Mouse (Mus musculus): Measurements from ENCODE around the gene Rnf180.
A peak's percentile ranks its signal among the peaks of the same experiment; 100 is the strongest.

Rnf180 gene

GRCm38 (mm10) chr13:105250264-105250663 is 44.4 kb downstream of the Rnf180 start:
- no peak for DNase-seq (ENCODE audit: low spot score in 2 of 2)

DNA sequence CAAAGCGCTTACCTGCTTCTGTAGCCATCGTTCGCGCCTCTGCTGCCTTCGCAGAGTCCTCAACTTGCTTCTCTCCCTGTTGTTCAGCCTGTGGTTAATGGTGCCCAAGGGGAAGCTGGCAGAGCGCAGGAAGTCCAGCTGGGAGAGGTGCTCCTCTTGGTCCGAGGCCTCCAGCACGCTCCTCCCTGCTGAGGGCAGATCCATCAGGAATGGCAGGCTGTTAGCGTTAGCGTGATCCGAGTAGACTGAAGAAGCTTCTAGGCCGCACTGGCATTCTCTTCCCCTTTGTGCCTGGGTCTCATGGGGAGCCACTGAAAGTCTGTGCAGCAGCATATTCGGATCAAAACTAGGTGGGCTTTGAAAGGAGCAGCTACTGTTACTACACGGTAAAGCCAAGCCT is 45.0 kb downstream of the Rnf180 start:
- DNase-seq (ENCODE audit: low spot score in 2 of 2) = no peak

DNA sequence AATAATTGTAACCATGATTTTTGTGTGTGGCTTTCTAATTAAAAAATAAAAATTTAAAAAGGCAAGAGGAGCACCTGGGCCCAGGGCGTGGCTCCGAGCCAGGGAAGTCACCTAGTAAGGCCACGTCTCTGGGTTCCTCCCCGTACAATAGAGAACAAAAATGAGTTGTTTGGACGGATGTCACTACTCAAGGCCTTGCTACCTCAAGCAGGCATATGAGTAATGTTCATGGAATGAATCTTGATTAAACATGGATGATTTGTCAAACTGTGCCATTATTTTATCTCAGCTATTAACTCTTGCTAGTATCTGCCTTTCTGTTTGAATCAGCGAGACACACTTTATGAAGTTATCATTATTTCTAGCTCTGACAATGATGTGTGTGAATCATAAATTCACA is 46.9 kb downstream of the Rnf180 start:
- no peak for DNase-seq (ENCODE audit: low spot score in 2 of 2)

DNA sequence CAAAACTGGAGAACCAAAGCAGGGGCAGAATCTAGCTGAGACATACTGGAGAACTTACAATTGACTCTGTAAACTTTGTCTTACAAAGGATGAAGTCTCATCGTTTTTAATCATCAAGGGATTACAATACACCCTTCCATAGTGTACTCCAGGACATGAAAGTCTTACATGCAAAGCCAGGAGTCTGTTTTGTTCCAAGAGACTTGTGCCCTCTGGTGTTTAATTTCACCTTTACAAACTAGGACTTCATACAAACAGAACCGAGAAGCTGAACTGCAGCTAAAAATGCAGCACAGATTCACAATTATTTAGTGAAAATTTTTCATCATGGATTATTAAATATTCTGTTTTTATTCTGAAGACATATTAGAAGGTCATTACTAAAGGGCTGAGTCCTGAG is 53.8 kb downstream of the Rnf180 start:
- no peak for DNase-seq (ENCODE audit: low spot score in 2 of 2)

DNA sequence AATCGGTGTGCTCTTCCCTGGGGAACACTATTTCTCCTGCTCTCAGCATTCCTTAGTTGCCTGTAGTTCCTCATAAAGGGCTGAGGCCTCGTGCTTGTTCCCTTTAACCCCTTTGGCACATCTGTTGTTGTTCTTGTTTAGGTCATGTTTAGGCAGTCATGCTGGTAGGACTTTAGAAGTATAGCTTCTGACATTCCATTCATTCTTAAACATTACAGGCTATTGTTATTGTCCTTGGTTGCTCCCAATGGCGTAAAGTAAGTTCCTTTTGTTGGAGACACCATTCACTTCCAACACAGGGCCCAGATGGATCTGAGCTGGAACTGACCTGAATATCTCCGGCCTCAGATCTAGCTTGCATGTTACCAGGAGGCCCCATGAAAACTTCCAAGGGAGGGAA is 67.5 kb downstream of the Rnf180 start:
- no peak for DNase-seq (ENCODE audit: low spot score in 2 of 2)

DNA sequence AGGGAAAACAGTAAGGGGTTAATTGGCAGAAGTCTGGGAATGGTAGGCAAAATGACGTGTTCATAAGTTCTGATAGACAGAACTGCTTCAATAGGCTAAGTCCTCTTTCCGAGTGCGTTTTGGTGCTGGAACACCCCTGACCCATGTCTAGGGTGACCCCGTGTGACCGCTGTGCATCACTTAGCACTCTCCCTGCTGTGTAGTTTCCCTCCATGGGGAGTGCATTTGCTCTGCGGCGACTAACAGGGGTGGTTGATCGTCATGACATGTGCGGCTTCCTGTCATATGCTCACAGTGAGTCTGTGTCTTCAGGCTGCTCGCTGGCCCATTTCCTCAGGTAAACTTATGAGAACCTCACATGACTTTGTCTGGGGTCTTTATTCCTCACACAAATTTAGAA is 70.6 kb downstream of the Rnf180 start:
- DNase-seq (ENCODE audit: low spot score in 2 of 2) = no peak

DNA sequence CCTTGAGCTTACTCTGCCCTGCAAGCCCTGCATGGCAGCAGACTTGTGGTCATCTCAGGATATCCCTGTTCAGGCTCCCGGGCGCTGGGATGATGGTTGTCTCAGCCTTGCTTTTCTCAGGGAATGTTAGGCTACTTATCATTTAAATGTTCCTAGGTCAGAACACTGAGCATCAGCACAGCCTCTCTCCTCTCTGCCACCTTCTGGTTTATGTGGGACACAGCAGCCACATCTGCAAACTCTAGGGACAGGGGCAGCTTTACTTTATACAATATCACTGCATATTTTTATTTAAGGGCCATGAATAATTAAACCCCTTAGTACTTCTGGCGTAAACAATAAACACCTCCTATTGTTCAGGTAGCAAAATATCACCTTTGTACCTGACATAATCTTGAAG is 71.5 kb downstream of the Rnf180 start:
- DNase-seq (ENCODE audit: low spot score in 2 of 2) = peak in 1 of 2 experiments; percentile 40

- DNase-seq (ENCODE audit: low spot score in 2 of 2) = no peak
Measured at GRCm38 (mm10) chr13:105222016-105222725, 72.4 kb downstream of the Rnf180 start.

DNA sequence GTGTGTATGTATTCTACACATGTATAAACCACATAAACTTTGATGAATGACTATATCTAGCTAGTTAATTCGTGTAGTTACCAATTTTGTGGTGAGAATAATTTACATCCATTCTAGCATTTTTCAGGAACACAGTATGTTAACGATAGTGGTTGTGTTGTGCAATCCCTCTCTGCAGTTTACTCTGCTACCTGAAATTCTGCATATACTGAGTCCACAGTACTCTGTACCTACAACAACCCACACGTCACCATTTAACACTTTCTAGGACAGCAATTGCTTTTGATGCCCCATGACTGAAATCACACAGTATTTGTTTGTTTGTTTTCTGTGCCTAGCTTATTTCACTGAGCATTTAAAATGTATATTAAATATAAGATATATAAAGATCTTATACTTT is 83.9 kb downstream of the Rnf180 start:
- DNase-seq (ENCODE audit: low spot score in 2 of 2) = no peak

DNA sequence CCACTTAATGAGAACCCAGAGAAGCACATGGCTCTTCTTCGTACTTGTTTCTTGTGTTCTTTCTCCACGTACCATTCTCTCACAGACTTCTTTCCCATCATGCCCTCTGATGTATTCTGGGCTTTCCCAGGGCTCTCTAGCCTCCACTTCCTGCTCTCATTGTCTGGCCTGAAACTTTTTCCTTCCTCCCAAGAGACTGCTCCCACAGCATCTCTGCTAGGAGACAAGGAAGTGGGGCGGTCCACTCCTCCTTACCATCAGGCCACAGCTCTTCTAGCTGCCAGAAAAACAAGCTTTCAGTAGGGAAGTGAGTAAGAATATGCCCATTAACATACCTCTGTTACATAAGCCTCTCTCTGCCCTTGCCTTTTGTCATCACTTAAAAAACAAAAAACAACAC is 90.8 kb downstream of the Rnf180 start:
- DNase-seq (ENCODE audit: low spot score in 2 of 2) = no peak

GRCm38 (mm10) chr13:105198658-105199057 is 96.0 kb downstream of the Rnf180 start:
- no peak for DNase-seq (ENCODE audit: low spot score in 2 of 2)

DNA sequence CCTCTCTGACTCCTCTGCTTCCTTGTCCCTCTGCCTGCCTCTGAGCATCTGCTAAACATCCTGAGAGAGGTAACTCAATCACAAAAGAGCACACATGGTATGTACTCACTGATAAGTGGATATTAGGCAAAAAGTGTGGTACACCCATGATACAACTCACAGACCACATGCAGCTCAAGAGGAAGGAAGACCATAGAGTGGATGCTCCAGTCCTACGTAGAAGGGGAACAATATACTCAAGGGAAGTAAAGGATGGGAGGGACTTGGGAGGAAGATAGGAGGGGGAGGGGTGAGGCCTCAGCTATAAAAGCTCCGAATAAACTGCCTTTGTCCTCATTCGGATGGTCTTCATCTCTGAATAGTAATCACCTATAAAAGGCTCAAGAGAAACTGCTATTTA is 96.6 kb downstream of the Rnf180 start:
- DNase-seq (ENCODE audit: low spot score in 2 of 2) = no peak

GRCm38 (mm10) chr13:105193583-105193982 is 101.0 kb downstream of the Rnf180 start:
- peak; percentile 7 to 19 for DNase-seq (ENCODE audit: low spot score in 2 of 2)

GRCm38 (mm10) chr13:105188730-105189129 is 105.9 kb downstream of the Rnf180 start:
- peak in 1 of 2 experiments; percentile 30 for DNase-seq (ENCODE audit: low spot score in 2 of 2)

GRCm38 (mm10) chr13:105180781-105181180 is 113.8 kb downstream of the Rnf180 start:
- no peak for DNase-seq (ENCODE audit: low spot score in 2 of 2)

GRCm38 (mm10) chr13:105165441-105165840 is 129.2 kb downstream of the Rnf180 start:
- DNase-seq (ENCODE audit: low spot score in 2 of 2) = no peak

DNA sequence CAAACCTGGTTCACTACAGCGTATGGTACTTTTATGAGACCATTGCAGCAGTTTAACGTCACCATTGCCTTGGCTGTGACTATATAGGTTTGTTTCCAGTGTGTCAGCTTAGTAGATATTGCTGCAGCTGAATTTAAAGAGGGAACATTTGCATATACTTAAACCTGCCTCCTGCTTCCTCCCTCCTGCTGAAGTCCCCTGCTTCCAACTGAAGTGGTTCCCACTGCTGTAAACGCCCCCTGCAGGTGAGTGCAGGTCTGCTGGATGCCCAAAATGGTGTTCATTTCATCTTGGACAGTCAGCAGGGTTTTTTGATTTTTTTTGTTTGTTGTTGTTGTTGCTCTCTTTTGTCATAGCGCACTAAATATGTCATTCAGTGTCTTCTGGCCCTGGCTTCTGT is 140.7 kb downstream of the Rnf180 start:
- DNase-seq (ENCODE audit: low spot score in 2 of 2) = peak in 1 of 2 experiments; percentile 27

DNA sequence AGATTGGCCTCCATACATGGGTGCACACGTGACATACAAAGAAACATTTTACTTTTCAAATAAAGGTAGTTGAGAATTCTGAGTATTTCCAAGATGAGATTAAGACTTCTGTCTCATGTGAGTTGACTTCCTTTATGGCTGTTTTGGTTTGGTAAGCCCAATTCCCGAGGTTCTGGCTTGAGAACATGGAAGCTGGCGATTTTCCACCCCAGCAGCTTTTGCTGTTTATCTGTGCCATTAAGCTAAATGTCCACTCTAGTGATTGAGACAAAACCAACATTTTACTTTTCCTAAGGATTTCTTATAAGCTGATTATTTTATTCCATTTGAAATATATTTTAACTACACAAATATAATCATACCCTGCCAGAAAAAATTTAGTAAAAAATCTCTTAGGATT is 144.6 kb downstream of the Rnf180 start:
- DNase-seq (ENCODE audit: low spot score in 2 of 2) = no peak

GRCm38 (mm10) chr13:105147795-105148418 is 146.7 kb downstream of the Rnf180 start:
- DNase-seq (ENCODE audit: low spot score in 2 of 2) = no peak

DNA sequence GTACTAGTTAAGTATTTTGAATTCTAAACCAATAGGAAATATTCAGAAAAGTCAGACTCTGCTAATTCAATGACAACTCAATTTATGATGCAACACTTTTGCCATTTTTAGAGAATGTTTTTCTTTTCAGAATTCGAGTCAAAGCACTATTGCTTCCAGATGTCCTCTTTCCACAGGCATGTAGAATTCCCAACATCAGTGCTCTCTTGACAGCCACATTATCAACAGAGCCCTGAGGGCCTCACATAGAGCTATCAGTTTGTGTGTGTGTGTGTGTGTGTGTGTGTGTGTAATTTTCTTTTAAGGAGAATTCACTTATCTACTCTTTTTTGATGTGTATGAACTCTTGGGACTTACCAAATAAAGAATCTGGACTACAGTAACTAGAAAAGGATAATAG is 147.8 kb downstream of the Rnf180 start:
- no peak for DNase-seq (ENCODE audit: low spot score in 2 of 2)

DNA sequence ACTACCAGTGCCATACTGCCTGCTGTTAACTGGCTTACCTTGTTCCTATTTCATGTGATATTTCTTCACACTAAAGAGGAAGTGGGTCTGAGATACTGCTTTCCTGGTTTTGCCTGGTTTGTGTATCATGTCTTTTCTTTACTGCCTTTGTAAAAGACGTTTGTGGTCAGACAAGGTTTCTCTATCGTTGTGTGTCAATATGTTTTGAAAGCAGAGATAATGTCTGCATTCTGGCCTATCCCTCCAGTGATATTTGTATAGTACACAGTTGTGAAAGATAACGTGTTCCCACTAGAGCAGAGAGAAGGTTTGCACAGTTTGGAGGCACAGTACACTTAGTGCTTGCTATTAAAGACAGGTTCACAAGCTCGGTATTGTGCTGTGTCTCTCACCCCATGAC is 154.7 kb downstream of the Rnf180 start:
- no peak for DNase-seq (ENCODE audit: low spot score in 2 of 2)

GRCm38 (mm10) chr13:105134397-105134796 is 160.2 kb downstream of the Rnf180 start:
- DNase-seq (ENCODE audit: low spot score in 2 of 2) = no peak

DNA sequence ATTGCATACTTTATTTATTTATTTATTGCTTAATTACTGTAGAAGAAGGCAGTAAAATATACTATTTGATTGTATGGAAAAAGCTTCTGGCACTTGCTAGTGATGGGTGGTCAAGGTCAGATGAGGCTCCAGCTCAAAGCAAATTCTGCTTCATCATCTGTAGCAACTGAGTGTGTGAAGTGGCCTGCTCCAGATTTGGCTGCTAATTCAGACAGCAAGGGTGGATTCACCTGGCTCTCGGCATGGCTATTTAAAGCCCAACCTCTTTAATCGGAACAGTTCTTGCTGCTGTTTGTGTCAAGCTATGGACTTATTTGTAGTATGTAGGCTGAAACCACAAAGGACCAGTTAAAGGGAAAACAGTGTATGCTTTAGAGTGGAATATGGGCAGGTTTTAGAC is 161.8 kb downstream of the Rnf180 start:
- DNase-seq (ENCODE audit: low spot score in 2 of 2) = no peak

- DNase-seq (ENCODE audit: low spot score in 2 of 2) = no peak
Measured at GRCm38 (mm10) chr13:105132370-105132769, 162.2 kb downstream of the Rnf180 start.
